Mouse (Mus musculus): Measurements from ENCODE around the gene Rex2. TPM values are rescaled to one million over a fixed set of nuclear protein-coding genes. Genes with fewer than 3 reads are reported as not detected.
"Not testable (repeated sequence)": the region's sequence is repeated elsewhere in the genome, so short reads cannot be mapped to it uniquely, and the experiment has no call there.

Rex2 gene
- total RNA-seq (2021) = under 1 TPM; 0.50 to 0.83 TPM

- not testable (repeated sequence) for DNase-seq
Observed at GRCm38 (mm10) chr4:147021550-147021949, at the start of gene Rex2. Rex2 (plus strand) TSS chr4:147021850.

- DNase-seq = not testable (repeated sequence)
Observed at GRCm38 (mm10) chr4:146976581-146976980, 45.1 kb upstream of the Rex2 start.

GRCm38 (mm10) chr4:147018400-147018799 lies 3.2 kb upstream of the Rex2 start:
- not testable (repeated sequence) for DNase-seq

GRCm38 (mm10) chr4:147026374-147026773 lies 4.7 kb downstream of the Rex2 start:
- not testable (repeated sequence) for DNase-seq

- not testable (repeated sequence) for DNase-seq
Observed at GRCm38 (mm10) chr4:147031308-147032036, 9.8 kb downstream of the Rex2 start.

GRCm38 (mm10) chr4:147063768-147064167 lies 42.1 kb downstream of the Rex2 start:
- not testable (repeated sequence) for DNase-seq

- DNase-seq = not testable (repeated sequence)
Observed at GRCm38 (mm10) chr4:147065861-147066260, 44.2 kb downstream of the Rex2 start.

GRCm38 (mm10) chr4:147066380-147066779 lies 44.7 kb downstream of the Rex2 start:
- not testable (repeated sequence) for DNase-seq

- not testable (repeated sequence) for DNase-seq
Observed at GRCm38 (mm10) chr4:147095641-147096040, 74.0 kb downstream of the Rex2 start.

GRCm38 (mm10) chr4:147101666-147102626 lies 80.3 kb downstream of the Rex2 start:
- DNase-seq = not testable (repeated sequence)

- DNase-seq = not testable (repeated sequence)
Observed at GRCm38 (mm10) chr4:147103814-147104213, 82.2 kb downstream of the Rex2 start.

Other genes with a start within 250 kb of the Rex2 start
- not detected for gene Gm21411, start 112.3 kb upstream of the Rex2 start, total RNA-seq (2021)
- gene Zfp989, start 49.9 kb upstream of the Rex2 start, total RNA-seq (2021) = not detected
- gene Zfp991, start 110.2 kb downstream of the Rex2 start, total RNA-seq (2021) = 10 to 100 TPM; 11.3 to 13.1 TPM

Measured in heart, postnatal 4 days (tissue).